Mouse (Mus musculus): Measurements from ENCODE around the gene Smco4.
A peak's percentile ranks its signal among the peaks of the same experiment; 100 is the strongest.

Smco4 gene

DNA sequence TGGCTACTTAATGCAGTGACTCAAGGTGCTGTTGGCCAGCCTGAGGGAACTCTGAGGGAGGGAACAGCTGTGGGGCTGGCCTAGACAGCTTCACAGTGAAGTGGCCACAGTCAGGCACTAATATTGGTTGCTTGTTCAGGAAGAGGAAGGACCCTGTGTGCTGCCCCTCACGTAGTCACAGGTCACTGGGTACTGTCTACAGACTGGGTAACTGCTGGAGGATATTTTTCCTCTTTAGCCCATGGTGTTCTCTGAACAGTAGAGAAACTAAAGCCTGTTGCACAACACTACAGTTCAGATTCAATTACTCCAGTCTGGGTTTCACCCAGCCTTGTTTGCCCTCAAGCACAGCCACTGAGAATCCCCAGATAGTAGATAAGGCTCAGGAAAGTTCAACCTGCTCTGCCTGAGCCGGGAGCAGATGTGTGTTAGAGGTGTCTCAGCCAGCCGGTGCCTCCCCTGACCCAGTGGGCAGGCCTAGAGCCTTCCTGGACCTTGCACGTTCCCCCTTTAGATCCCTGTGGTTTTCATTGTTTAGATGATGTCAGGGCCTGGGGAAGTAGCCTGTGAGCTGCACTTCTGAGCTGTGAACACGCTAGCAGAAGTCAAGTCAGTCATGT is 48.6 kb downstream of the Smco4 start:
- peak; percentile 55 for DNase-seq (ENCODE audit: low read depth)

GRCm38 (mm10) chr9:15550461-15550961 is 57.3 kb downstream of the Smco4 start:
- DNase-seq (ENCODE audit: low read depth): peak; percentile 92

DNA sequence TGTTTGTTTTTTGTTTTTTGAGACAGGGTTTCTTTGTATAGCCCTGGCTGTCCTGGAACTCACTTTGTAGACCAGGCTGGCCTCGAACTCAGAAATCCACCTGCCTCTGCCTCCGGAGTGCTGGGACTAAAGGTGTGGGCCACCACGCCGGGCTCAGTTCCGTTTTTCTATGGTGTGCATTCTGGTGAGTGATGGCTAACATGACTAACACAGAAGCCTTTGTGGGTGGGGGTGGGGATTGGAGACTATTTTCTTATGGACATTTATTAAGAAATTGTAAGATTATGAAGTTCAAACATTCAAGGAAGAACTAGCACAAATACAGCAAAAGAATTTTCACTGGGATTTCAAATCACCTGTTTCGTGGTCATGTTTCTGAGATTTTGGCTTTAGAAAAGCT is 57.8 kb downstream of the Smco4 start:
- peak; percentile 61 for DNase-seq (ENCODE audit: low read depth)

DNA sequence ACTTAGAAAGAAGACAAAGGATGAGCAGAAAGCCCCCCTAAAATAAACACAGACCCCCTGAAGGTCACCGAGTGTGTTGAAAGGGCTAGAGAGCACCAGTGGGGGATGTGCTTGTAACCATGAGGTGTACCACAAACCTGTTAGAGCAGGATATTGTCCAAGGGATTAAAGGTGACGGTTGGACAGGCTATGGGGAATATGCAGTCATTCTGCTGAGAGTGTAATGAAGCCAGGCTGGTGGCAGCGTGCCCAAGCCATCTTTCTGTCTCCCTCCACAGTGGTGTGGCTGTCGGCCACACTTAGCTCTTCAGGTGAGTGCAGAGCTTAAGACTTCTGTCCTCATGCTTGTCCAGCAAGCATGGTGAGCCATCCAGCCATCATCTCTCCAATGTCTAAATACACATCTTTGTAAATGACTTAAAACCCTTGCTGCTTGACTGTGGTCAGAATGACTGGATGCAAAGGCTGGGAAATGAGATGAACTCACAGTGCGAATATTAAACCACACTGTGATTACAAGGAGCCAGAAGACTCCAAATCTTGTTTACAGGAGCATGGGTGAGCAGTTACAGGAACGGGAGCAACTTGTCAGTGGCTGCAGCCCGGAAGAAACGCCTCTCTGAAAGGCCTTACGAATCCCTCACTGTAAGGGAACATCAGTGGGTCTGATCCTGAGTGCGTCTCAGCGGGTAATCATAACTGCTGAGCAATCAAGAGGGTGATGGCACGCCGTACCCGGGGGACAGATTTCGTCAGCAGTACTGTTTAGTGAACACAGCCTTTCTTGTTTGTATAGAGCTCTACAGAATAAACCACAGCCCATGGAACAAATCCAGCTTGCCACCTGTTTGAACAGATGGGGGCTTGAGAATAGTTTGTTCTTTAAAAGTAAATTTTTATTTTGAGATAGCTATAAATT is 59.0 kb downstream of the Smco4 start:
- DNase-seq (ENCODE audit: low read depth): peak; percentile 51

DNA sequence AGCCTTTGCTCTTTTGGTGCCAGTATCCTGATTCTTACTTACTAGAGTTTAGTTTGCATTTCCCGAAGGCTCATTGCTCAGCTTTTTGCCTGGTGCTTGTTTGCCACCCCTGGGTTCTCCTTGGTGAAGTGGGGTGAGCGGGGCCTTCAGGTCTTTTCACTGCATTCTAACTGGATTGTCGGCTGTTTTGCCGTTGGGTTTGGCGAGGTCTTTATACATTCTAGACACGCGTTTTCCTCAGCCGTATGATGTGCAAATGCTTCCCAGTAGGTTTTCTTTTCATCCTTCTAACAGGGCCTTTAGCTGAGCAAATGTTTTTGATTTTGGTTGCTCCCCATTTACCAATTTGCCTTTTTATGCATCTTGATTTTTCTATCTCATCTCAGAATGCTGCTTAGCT is 60.1 kb downstream of the Smco4 start:
- DNase-seq (ENCODE audit: low read depth): no peak

- DNase-seq (ENCODE audit: low read depth): no peak
Measured at GRCm38 (mm10) chr9:15560451-15560850, 67.2 kb downstream of the Smco4 start.

DNA sequence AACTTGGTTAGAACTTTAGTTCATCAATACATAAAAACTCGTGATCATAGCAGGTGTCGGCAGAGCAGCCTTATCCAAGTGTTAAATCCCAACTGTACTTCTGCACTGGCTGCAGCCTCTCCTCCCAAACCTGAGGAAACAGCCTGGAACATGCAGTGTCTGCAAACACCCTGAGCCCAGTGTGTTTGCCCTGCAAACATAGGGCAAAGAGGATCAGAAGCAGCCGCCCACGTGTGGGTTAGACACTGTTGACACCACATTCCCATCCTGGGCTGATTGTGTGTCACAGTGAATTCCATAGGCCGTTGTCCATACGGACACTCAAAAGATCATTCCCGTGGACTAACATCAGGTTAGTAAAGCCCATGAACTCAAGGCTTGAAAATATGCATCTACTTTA is 69.1 kb downstream of the Smco4 start:
- no peak for DNase-seq (ENCODE audit: low read depth)

- no peak for DNase-seq (ENCODE audit: low read depth)
Measured at GRCm38 (mm10) chr9:15574750-15575454, 81.7 kb downstream of the Smco4 start.

DNA sequence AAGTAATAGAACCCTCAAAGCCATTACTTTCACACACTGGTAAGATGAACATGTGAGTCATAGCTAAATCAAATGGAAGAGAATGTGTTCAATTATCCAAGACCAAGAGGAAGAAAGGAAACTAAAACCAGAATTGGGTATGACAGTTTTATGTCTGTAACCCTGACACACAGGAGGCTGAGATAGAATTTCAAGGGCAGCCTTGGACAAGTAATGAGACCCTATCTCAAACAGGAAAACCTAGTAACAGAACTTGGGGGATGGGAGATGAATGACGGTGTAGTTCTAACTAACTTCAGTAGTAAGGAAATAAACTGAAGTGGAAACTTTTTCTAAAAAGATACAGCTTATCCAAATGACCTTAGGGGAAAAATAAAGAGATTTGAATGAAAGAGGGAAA is 85.2 kb downstream of the Smco4 start:
- DNase-seq (ENCODE audit: low read depth): no peak

GRCm38 (mm10) chr9:15578946-15579345 is 85.7 kb downstream of the Smco4 start:
- no peak for DNase-seq (ENCODE audit: low read depth)

- DNase-seq (ENCODE audit: low read depth): no peak
Measured at GRCm38 (mm10) chr9:15580176-15580575, 86.9 kb downstream of the Smco4 start.

DNA sequence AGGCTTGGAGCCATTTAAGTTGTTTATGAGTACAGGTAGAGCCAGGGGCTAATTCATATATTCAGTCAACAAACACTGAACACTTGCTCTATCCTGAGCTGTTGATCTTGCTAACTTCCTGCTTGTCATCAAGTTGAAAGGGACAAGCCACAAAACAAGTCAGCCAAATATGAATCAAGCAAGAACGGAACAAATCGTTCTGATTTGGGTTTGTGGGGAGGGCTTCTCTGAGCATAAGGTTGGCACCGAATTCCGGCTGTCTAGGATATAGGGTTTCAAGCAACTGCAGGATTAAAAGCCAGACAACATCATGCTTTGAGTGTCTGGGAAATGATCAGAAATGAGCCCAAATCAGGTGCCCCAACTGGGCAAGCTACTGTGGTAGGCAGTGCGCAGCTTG is 88.8 kb downstream of the Smco4 start:
- DNase-seq (ENCODE audit: low read depth): no peak

DNA sequence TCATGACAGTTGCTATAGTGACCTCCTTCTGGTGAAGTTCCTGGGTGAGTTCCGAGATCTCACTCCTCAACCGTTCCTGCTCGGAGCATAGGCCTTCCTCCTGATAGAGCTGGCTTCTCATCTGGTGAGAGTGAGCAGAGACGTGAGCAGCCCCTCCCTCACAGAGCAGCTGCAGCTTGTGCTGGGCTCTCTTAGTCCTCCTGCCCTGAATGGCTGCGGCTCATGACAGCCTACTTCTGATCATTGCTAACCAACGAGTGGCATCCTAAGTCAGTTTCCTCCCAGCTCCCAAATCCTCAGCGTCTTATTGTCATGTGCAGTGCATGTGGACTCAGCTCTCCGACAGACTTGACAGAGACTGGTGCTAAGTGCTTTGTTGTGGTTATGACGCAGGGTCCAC is 91.0 kb downstream of the Smco4 start:
- no peak for DNase-seq (ENCODE audit: low read depth)

DNA sequence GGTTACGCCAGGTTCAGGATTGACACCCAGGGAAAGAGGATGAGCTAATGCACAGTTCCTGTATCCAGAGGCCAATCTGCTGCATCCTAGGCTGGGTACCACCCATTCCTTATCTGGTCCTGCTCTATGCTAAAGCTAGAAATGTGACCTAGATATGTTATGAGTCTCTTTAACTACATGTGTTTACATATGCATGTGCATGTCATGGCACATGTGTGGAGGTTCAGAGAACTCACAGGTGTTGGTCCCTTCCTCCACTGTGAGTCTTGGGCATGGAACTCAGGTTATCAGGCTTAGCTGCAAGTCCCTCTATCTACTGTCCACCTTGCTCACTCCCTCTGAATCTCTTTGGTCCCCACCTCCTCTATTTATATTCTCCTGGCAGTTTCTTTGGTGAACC is 92.7 kb downstream of the Smco4 start:
- no peak for DNase-seq (ENCODE audit: low read depth)

DNA sequence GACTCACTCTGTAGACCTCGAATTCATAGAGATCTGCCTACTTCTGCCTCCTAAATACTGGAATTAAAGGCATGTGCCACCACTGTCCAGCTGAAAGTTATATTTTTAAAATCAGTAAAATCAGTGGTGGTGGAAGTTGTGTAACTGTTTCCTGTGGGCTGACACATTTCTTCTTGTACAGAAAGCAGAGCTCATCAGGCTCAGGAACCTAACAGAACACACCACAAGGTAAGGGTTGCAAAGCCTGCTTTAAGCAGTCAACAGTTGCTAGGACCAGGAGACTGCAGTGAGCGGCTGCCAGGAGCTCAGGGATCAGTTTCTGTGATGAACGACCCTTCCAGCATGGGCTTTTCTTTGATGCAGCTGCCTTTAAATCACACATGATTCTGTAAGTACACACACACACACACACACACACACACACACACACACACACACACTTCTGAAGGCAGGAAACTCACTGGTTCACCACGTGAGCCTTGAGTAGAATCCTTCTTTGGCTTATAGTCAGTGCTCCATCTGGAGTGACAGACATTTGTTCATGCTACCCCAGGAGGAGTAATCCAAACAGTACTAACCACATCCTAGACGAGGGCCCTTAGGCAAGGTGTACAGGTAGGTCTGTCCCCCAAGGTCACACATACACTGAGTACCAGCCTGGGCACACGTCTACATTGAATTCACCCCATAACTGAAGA is 94.1 kb downstream of the Smco4 start:
- DNase-seq (ENCODE audit: low read depth): peak; percentile 34

DNA sequence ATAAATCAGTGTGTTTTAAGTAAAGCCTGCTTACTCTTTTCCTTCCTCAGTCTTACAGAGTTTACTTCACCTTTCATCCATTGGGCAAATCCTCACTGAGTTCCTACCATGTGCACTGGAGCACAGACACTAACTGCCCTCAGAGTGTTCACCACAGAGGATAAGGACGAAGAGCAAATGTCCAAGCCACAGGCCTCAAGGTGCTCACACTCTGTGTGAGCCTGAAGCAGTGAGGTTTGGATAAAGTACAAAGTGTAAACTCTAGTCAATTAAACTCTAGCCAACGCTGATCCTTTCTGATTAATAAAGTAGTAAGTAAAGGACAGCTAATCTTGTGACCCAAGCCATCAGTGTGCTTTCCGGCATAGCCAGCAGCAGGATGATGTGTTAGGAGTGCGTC is 100.9 kb downstream of the Smco4 start:
- DNase-seq (ENCODE audit: low read depth): no peak
